Mouse (Mus musculus): ENCODE results near the gene 2810006K23Rik. TPM values are rescaled to one million over a fixed set of nuclear protein-coding genes. Genes with fewer than 3 reads are reported as not detected.
A peak's percentile ranks its signal among the peaks of the same experiment; 100 is the strongest.

2810006K23Rik gene
- polyA plus RNA-seq (2012; rRNA removed), result 5.7 and 6.4 TPM in 2 replicates

GRCm38 (mm10) chr5:124327510-124328364 is at the start of gene 2810006K23Rik, which contains the start of gene Mphosph9:
TSS of gene 2810006K23Rik (plus strand) at chr5:124328089.
TSS of gene Mphosph9 (minus strand) at chr5:124327972.
- Histone ChIP-seq H3K4me3 (ENCODE audit: control insufficient read depth, insufficient read depth, low read length) (peak within 1 kb of the TSS; percentile 70), H3K4me1 (replicated peaks; ENCODE audit: control insufficient read depth, insufficient read depth, low read length) (peaks cover 8% of the 10 kb centered on the region), H3K27ac (ENCODE audit: control insufficient read depth, insufficient read depth, low read length) (peak within 1 kb of the TSS; percentile 81), H3K36me3 (ENCODE audit: control insufficient read depth, insufficient read depth, low read length) (peaks cover 2% of the 10 kb centered on the region), H3K27me3 (ENCODE audit: control insufficient read depth, insufficient read depth, low read length) (no peaks in the 10 kb centered on the region)
- peak; percentile 99 for TF ChIP-seq POLR2A (IDR thresholded peaks at IDR 0.05; ENCODE audit: control insufficient read depth, extremely low read depth, insufficient read depth, low read length, poor library complexity)
- TF ChIP-seq CTCF (IDR thresholded peaks at IDR 0.05; ENCODE audit: borderline replicate concordance, control insufficient read depth, extremely low read depth, insufficient read depth, low read length, poor library complexity), result no peak
- DNase-seq, result peak; percentile 99
- under 1% methylated on average over 72 of the region's 72 CpGs for WGBS

- no peaks in the 10 kb centered on the region for H3K4me1 ChIP-seq (replicated peaks; ENCODE audit: control insufficient read depth, insufficient read depth, low read length)
- no peak overlapping the region for H3K4me3 ChIP-seq (ENCODE audit: control insufficient read depth, insufficient read depth, low read length)
- WGBS, result 97% methylated on average over 2 of the region's 2 CpGs
- H3K36me3 ChIP-seq (ENCODE audit: control insufficient read depth, insufficient read depth, low read length), result peaks cover 51% of the 10 kb centered on the region
- H3K27me3 ChIP-seq (ENCODE audit: control insufficient read depth, insufficient read depth, low read length), result no peaks in the 10 kb centered on the region
- DNase-seq, result no peak
- H3K27ac ChIP-seq (ENCODE audit: control insufficient read depth, insufficient read depth, low read length), result no peak overlapping the region
- TF ChIP-seq POLR2A (IDR thresholded peaks at IDR 0.05; ENCODE audit: control insufficient read depth, extremely low read depth, insufficient read depth, low read length, poor library complexity) (no peak), CTCF (IDR thresholded peaks at IDR 0.05; ENCODE audit: borderline replicate concordance, control insufficient read depth, extremely low read depth, insufficient read depth, low read length, poor library complexity) (no peak)
Observed at GRCm38 (mm10) chr5:124282854-124283253, 45.0 kb upstream of the 2810006K23Rik start.

GRCm38 (mm10) chr5:124284330-124284729 is 43.6 kb upstream of the 2810006K23Rik start:
- Histone ChIP-seq H3K4me1 (replicated peaks; ENCODE audit: control insufficient read depth, insufficient read depth, low read length) (no peaks in the 10 kb centered on the region), H3K36me3 (ENCODE audit: control insufficient read depth, insufficient read depth, low read length) (peaks cover 52% of the 10 kb centered on the region), H3K27me3 (ENCODE audit: control insufficient read depth, insufficient read depth, low read length) (no peaks in the 10 kb centered on the region), H3K27ac (ENCODE audit: control insufficient read depth, insufficient read depth, low read length) (no peak overlapping the region), H3K4me3 (ENCODE audit: control insufficient read depth, insufficient read depth, low read length) (no peak overlapping the region)
- DNase-seq, result peak; percentile 13
- TF ChIP-seq CTCF (IDR thresholded peaks at IDR 0.05; ENCODE audit: borderline replicate concordance, control insufficient read depth, extremely low read depth, insufficient read depth, low read length, poor library complexity) (no peak), POLR2A (IDR thresholded peaks at IDR 0.05; ENCODE audit: control insufficient read depth, extremely low read depth, insufficient read depth, low read length, poor library complexity) (no peak)
- WGBS, result 94% methylated on average over 3 of the region's 3 CpGs

GRCm38 (mm10) chr5:124287616-124288247 is 40.2 kb upstream of the 2810006K23Rik start:
- Histone ChIP-seq H3K4me3 (ENCODE audit: control insufficient read depth, insufficient read depth, low read length) (no peak overlapping the region), H3K36me3 (ENCODE audit: control insufficient read depth, insufficient read depth, low read length) (peaks cover 71% of the 10 kb centered on the region), H3K27me3 (ENCODE audit: control insufficient read depth, insufficient read depth, low read length) (no peaks in the 10 kb centered on the region), H3K27ac (ENCODE audit: control insufficient read depth, insufficient read depth, low read length) (no peak overlapping the region), H3K4me1 (replicated peaks; ENCODE audit: control insufficient read depth, insufficient read depth, low read length) (no peaks in the 10 kb centered on the region)
- no peak for TF ChIP-seq CTCF (IDR thresholded peaks at IDR 0.05; ENCODE audit: borderline replicate concordance, control insufficient read depth, extremely low read depth, insufficient read depth, low read length, poor library complexity)
- TF ChIP-seq POLR2A (IDR thresholded peaks at IDR 0.05; ENCODE audit: control insufficient read depth, extremely low read depth, insufficient read depth, low read length, poor library complexity), result no peak
- no peak for DNase-seq
- WGBS, result over 99% methylated on average over 6 of the region's 6 CpGs

- Histone ChIP-seq H3K36me3 (ENCODE audit: control insufficient read depth, insufficient read depth, low read length) (peaks cover 73% of the 10 kb centered on the region), H3K4me3 (ENCODE audit: control insufficient read depth, insufficient read depth, low read length) (no peak overlapping the region), H3K4me1 (replicated peaks; ENCODE audit: control insufficient read depth, insufficient read depth, low read length) (no peaks in the 10 kb centered on the region), H3K27me3 (ENCODE audit: control insufficient read depth, insufficient read depth, low read length) (no peaks in the 10 kb centered on the region), H3K27ac (ENCODE audit: control insufficient read depth, insufficient read depth, low read length) (no peak overlapping the region)
- 95% methylated on average over 4 of the region's 4 CpGs for WGBS
- no peak for DNase-seq
- TF ChIP-seq CTCF (IDR thresholded peaks at IDR 0.05; ENCODE audit: borderline replicate concordance, control insufficient read depth, extremely low read depth, insufficient read depth, low read length, poor library complexity), result no peak
Observed at GRCm38 (mm10) chr5:124290216-124290615, 37.7 kb upstream of the 2810006K23Rik start.

GRCm38 (mm10) chr5:124293967-124294366 is 33.9 kb upstream of the 2810006K23Rik start:
- no peak for DNase-seq
- H3K36me3 ChIP-seq (ENCODE audit: control insufficient read depth, insufficient read depth, low read length), result peaks cover 68% of the 10 kb centered on the region
- no peaks in the 10 kb centered on the region for H3K27me3 ChIP-seq (ENCODE audit: control insufficient read depth, insufficient read depth, low read length)
- WGBS, result 98% methylated on average over 5 of the region's 5 CpGs
- H3K4me3 ChIP-seq (ENCODE audit: control insufficient read depth, insufficient read depth, low read length), result no peak overlapping the region
- H3K4me1 ChIP-seq (replicated peaks; ENCODE audit: control insufficient read depth, insufficient read depth, low read length), result no peaks in the 10 kb centered on the region
- H3K27ac ChIP-seq (ENCODE audit: control insufficient read depth, insufficient read depth, low read length), result no peak overlapping the region
- no peak for TF ChIP-seq POLR2A (IDR thresholded peaks at IDR 0.05; ENCODE audit: control insufficient read depth, extremely low read depth, insufficient read depth, low read length, poor library complexity)
- no peak for TF ChIP-seq CTCF (IDR thresholded peaks at IDR 0.05; ENCODE audit: borderline replicate concordance, control insufficient read depth, extremely low read depth, insufficient read depth, low read length, poor library complexity)

Data from thymus, adult 2 months (tissue).